Mouse (Mus musculus) embryo, embryonic 11.5 days (tissue): ENCODE results near the gene Ccdc91.

Experiments used
- DNase-seq: peaks from one replicate; pipeline ENCODE4 v3.0.0-alpha.2; 2012; ENCODE audit warnings: low read depth, low spot score

The Ccdc91 gene

DNA sequence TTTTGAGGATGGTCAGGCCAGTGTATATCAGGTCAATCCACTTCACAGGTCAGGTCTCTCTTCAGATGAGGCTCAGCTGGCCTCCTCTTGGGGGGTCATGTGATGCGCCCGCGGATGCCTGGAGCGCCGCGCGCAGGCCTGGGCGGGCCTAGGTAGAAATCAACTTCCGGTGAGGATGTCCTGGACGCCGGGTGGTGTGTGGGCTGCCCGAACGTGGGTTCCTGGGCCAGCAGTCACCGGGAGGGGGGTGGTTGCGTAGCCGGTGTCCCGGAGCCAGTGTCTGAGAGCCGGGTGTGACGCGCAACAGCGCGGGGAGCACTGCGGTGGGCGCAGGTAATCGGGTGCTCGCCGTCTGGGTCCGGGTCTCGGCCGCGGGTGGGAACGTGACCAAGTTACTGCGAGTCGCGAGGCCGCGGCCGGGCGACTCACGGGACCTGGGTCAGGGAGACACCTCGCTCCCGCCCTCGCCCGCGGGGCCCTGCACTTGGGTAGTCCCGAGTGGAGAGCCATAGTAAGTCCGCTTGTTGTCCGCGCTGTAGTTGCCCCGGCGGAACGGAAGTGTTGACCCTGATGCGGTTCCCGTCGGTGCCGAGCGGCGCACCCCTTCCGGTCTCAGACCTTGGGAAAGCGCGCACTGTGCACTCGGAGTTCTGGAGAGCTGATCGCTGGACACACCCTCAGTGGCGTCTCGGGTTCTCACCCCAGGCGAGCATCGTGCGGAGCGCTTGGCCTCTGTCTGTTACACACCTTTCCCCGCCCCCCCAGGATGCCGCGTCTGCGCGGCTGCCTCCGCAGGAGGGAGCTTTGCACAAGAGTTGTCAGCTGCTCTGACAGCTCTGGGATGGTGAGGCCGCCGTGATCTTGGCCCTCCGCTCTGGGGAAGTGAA lies at the start of gene Ccdc91:
Gene Ccdc91 (plus strand): TSS at position 102 of the 887 bp plus-strand sequence.
- peak; percentile 84 for DNase-seq

DNA sequence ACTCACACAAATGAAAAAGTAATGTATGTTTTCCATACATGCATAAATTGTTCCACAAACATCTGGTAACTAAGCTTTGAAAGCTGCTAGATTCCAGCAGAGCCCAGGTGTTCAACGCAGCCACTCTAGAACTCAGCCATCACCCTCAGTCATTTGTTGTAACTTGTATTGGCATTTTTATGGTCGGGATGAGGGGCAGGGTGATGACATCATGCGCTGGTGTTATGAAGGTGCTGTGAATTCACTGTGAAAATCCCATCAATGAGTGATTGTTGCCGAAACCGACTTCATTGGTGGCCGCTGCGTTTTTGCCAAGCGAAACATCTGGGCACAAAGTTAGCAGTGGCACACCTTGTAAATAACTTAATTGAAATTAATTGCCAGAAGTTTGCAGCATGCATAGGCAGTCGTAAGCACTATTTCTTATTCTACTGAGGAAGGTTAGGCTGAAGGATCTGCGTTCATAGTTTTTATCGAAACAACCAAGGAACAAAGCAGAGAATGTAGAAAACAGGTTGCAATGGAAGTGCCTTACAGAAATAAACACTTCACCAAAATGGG lies 48.6 kb upstream of the Ccdc91 start:
- DNase-seq, result peak; percentile 8

DNA sequence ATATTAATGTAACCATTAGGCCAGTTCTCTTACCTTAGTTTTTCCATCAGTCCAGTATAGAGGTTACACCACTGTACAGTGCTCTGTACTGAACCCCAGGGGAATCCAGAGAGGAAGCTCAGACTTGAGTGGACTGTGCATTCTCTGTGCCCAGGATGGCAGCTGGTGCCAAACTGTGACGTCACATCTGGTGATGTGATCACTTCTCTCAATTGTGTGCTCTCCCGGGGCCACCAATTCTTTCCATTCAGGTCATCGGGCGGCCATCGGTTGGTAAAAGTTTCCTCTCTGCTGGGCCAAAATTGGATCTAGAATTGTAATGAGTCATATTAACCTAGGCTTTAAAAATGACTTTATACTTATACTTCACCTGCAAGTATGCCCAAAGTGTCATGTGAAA lies 19.9 kb upstream of the Ccdc91 start:
- no peak for DNase-seq

DNA sequence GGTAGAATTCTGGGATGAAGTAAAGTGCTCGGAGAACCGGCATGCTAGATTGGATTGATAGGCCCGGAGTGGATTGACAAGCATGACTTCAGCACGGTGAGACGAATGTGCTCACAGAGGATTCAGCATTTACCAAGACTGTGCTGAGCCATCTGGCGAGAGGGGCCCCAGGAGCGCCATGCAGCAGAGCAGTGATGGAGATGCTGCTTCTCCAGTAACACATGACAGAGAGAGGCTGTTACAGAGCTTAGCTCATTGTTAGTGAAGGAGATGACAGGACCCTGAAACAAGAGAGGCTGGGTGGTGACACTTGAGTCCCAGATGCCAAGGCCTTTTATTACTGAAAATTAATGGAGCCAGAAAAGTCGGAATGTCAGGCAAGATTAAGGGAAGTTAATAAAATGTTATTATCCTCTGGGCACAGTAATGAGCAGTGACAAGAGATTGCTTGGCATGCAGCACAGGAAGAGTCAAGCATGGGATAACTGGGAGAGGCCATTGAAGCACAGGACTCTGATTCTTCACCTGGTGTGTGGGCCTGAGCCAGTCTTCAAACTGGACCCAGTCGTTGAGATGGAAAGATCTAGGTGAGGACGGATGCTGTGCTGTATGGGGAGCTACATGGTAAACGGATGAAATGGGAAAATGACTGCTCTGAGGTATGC lies 16.9 kb upstream of the Ccdc91 start:
- no peak for DNase-seq

DNA sequence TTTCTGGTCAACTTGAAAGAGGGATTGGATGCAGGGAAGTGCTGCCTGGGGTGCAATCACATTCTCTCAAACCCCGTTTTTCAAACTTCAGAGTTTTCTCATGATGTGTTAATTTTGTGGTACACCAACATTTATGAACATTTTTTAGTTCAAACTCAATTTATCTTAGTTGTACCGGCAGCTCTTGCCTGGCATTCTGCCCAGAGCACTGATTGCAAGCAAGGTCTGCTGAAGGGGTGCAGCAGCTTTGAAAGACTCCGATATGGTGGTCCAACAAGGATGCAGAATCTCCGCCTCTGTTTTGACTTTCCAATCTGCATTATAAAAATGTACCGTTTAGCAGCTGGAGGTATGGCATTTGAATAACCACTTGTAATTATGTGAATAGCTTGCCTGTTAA lies 5.6 kb upstream of the Ccdc91 start:
- no peak for DNase-seq

DNA sequence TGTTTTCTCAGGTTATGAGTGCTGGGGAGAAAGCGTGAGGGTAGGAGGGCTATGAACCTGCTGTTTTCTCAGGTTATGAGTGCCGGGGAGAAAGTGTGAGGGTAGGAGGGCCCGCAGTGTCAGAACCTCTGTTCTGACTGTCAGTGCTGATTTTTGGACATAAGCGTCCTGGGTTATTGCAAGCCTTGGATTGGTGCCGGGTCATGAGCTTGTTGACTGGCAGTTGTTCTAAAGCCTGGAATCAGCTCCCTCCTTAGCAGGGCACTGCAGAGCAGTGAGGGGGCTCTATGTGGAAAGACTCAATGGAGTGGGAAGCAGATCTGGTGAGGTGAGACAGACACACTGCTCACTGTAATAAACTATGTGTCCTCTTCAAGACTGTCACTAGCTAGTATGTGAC lies 5.5 kb downstream of the Ccdc91 start:
- no peak for DNase-seq

- no peak for DNase-seq
These were observed 14.5 kb downstream of the Ccdc91 start for GRCm38 (mm10) chr6:147490120-147490519.

DNA sequence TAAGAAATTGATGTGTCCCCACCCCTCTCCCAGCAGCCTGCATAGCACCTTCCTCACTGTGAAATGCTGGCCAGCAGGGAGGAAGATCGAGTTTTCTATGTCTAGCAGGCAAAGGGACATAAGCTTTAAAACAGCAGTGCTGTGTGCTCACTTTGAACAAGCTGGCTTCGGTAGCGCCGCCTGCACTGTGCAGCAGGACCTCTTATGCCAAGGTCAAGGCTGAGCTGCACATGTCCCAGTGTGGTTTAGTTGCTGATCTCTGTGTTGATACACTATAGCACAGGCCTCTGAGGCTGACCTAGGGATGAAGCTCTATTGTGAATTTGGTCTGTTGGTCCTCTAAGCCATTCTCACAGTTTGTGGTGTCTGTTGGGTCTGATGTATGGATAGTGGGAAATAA lies 16.9 kb downstream of the Ccdc91 start:
- no peak for DNase-seq

DNA sequence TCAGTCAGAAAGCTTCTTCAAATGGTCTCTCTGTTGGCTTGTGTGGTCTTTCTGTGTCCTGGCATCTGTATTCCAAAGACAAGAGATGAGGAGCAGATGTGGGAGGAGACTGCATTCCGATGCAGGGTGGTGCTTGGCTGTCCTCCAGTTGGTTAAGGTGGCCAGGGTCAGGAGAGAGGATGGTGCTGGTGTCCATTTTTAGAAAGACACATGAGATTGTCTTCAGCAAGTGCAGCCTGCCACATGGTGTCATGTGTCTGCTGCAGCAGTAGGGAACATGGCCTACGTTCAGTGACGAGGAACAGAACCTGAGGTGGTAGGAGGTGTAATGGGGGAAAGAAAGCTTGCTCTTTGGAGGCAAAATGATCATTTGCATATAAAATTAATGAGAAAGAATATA lies 25.8 kb downstream of the Ccdc91 start:
- no peak for DNase-seq

DNA sequence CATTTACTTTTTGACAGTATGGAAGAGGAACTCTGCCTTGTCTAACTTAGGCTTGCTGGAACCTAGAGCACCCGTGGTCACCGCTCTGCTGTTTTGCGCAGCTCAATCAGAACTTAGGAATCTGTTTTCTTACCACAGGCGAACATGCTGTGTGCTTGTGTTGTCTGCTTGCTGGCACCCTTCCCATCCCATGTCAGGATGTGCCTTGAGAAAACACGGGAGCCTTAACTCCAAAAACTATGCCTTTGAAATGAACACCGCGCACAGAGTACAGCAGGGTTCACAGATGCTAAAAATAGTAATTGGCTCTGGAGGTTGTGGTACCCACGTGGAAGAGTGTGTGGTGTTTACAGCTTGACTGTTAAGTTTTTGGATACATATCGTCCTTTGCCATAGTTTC lies 30.4 kb downstream of the Ccdc91 start:
- no peak for DNase-seq

- DNase-seq, result no peak
These were observed 30.9 kb downstream of the Ccdc91 start for GRCm38 (mm10) chr6:147506496-147506895.

DNA sequence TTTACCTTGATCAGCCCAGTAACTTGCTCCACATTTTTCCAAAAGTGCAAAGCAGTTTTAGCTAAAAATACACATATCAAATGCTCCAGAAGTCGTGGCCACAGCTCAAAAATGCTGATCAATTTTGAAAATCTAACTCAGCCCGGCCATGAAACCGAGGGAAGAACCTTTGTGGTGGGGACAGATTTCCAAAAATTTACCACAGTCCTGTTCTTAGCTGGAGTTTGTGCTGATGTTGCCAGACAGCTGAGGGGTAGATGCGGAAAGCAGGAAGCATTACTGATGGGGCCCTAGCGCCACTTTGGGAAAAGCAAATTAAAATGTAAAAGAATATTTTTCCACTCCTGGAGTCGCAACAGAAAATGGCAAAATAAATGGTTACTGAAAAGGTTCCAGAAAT lies 31.6 kb downstream of the Ccdc91 start:
- DNase-seq, result no peak

DNA sequence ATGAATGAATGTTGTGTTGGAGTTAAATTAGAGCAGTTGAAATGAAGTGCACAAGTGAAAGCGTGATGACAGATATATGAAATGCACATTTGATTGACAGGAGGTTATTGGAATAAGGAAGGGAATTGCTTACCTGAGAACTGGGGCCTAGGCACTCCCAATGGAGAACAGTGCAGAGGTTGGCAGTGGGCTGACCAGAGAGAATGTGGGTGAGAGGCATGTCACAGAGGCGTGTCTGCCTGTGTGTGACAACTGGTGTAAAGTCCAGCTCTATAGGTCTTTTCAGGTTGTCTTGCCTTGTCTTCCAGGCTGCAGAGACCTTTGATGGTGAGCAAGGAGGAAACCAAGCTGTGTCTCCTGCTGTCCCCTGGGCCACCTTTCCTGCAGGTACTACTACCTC lies 34.9 kb downstream of the Ccdc91 start:
- DNase-seq, result no peak

DNA sequence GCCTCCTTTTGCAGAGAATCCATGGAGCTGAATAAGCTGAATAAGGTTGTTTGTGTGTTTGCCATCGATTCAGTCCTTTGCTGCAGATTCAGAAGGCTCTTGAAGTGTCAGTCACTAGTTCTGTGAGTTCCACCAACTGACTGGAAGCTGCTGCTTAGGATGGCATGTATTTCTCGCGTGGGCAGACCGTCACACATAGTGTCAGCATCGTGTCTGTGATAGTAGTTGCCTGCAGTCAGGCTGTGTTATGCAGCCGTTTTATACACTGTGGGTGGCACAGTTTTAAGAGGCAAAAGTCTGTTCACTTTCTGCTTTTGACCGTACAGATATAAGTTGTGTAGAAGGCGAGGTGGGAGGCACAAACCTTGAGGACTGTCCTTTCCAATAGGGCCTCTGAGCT lies 42.3 kb downstream of the Ccdc91 start:
- no peak for DNase-seq

- no peak for DNase-seq
These were observed 49.6 kb downstream of the Ccdc91 start for GRCm38 (mm10) chr6:147525236-147525635.

DNA sequence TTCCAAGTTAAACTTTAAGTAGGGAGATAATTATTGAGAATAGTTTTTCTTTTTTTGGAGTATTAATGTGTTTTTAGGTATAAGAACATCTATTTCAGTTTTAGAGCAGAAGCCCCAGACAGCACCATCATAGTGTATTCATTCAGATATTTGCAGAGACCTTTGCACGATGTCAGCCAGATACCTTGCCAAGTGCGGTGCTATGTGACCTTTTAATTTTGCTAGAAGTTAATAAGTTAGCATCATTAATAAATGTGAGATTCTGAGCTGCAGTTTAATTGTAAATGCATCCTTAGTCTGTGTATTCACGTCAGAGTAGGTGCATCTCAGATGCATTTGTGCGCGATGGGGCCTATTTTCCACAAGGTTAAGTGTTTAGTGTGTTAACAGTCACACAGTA lies 59.3 kb downstream of the Ccdc91 start:
- DNase-seq, result no peak

GRCm38 (mm10) chr6:147538236-147538635 lies 62.6 kb downstream of the Ccdc91 start:
- no peak for DNase-seq

DNA sequence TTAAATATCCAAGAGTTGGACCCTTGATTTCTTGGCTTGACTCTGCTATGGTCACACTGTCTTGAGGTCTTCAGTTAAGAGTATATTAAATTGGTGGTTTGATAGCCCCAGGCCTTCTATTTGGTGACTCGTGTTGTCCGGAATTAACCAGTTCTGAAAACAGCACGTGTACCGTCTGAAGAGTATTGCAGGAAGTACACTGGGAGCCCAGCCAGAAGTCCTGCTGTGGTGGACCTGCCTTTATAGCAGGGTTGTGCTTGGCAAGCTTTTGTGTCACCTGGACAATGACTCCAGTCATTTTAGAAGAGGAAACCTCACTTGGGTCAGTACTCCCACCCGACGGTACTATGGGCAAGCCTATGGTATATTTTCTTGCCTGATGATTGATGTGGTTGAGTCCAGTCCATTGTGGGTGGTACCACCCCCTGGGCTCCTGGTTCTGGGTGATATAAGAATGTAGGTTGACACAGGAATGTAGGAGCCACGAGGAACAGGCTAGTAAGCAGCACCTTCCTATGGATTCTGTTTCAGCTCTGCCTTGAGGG lies 63.5 kb downstream of the Ccdc91 start:
- no peak for DNase-seq

DNA sequence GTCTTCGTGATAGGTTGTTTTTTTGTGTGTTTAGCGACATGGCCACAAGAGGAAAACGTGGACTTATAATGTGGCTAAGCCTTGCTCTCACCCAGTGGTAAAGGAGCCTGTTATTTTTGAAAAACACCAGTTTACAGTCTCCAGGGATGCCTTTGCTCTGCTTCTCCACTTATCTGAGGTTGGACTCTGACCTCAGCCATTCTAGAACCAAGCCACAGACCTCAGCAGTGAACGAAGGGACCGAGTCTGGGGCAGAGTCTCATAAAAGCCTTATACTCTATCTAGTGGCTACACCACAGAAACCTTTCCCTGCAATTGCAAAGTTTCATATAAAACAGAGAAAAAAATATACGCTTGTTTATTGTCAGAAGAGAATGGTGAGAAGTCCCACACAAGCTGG lies 65.3 kb downstream of the Ccdc91 start:
- no peak for DNase-seq

GRCm38 (mm10) chr6:147555591-147555990 lies 80.0 kb downstream of the Ccdc91 start:
- no peak for DNase-seq

DNA sequence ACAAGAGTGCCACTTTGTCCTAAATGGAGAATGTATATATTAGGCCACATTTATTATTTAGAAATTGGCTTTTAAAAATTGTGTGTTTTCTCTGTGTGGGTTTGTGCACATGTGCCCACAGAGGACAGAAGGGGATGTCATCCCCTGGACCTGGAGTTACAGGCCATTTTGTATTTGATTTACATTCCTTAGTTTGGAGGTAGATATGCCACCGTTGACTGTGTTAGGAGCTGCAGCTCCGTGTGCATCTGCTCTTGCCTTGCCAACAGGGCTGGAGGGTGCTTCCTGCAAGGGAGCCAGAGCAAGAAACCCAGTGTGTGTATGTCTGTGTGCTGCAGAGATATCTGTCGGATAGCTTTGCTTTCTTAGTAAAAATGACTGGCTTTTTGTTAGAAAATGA lies 83.7 kb downstream of the Ccdc91 start:
- no peak for DNase-seq

DNA sequence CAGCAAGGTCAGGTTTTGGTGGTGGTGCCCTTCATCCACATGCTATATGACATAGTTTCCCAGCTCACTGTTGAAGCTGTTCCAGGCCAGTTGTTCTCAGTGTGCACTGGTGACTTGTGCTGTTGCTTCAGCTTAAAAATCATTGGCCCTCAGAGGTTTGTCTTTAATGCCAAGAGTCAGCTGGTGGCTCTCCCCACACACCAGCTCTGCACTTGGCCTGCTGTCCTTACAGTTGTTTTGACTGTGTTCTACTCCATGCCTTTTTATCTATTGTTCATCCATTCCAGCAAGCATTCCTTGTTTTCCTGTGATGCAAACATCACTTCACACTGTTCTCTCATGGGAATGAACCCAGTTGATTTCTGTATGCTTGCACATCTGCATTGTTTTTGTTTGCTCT lies 84.8 kb downstream of the Ccdc91 start:
- DNase-seq, result no peak

DNA sequence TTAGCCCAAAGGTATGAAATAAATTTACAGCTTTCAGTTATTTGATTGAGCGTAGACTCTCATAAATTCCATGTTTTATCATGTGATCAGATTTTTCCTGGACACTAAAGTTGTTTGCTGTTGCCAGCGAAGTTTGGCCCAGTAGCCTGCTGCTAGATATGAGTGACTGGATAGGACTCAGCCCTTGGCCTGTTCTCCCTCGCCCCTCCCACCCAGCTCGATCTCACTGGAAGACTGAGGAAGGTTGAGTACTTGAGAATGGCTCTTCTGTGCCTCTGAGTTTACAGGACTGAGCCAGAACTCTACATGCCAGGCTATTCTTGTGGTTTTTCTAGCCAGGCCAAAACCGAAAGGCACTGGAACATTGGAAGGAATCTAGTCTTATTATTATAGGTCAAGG lies 93.6 kb downstream of the Ccdc91 start:
- DNase-seq, result no peak
